Mouse (Mus musculus): ENCODE data around the gene Aldh1a7.
"Not testable (repeated sequence)": the region's sequence is repeated elsewhere in the genome, so short reads cannot be mapped to it uniquely, and the experiment has no call there.

Aldh1a7 gene

DNA sequence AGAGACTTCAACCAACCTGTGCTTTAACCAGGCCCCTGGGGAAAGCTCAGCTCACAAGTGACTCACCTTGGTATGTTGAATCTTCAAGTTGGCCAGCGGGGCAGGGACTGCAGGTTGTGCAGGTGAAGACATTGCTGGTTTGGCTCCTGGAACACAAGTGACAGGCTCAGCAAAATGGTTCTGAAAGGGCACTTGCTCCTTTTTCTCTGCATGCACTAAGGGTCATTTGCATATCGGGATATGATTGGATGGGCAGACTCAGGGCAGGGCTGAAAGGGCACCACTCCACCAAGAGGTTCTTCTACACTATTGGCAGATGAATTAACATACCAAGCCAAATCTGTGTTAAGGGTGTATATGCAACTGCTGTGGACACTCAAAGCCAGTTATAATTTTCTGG lies at the start of gene Aldh1a7:
Gene Aldh1a7 (minus strand): TSS at position 182 of the 400 bp plus-strand sequence.
- no peak for DNase-seq (ENCODE audit: low spot score in 2 of 2)

DNA sequence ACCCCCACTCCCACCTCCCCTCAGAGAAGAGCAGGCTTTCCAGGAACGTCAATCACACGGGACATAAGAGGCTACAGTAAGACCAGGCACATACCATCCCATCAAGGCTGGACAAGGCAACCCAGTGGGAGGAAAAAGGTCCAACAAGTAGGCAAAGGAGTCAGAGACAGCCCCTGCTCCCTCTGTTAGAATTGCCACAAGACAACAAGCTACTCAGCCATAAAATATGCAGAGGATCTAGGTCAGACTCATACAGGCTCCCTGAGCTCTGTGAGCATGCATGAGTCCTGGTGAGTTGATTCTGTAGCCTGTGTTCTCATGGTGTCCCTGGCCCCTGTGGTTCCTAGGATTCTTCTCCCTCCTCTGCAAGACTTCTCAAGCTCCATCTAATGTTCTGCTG lies 48.3 kb upstream of the Aldh1a7 start:
- DNase-seq (ENCODE audit: low spot score in 2 of 2): no peak

DNA sequence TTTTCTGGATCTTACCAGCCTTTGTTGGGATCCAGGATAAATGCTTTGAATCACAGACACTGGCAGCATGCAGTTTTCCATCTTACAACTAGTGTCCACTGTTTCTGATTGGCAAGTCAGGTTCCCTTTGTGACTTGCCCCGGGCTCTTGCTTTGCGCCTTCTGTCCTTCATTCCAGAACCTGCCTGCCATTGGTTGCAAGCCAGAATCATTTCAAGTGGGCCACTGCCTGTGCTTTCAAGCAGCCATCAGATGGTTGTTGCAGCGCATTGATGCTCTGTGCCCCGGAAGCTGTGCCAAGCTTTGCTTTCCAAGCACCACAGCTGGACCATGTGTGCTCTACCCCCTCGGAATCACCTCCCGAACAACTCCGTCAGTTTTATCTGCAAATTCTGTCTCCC lies 46.6 kb upstream of the Aldh1a7 start:
- no peak for DNase-seq (ENCODE audit: low spot score in 2 of 2)

DNA sequence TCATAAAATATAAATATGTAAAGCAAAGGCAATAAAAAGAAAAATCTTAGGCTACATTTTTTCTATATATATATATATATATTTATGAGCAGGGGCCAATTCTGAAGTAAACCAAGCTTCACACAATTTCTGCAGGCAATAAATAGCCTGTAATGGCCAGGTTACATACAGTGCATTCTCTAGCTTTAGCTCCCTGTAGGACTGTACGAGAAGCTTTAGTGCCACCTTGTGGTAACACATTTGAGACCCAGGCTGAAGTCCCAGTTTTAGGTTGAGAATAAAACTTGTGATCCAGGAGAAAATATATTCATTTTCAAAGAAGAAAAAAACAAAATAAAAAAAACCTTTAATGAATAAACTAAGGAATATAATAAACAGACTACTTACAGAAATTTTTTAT lies 36.9 kb upstream of the Aldh1a7 start:
- no peak for DNase-seq (ENCODE audit: low spot score in 2 of 2)

DNA sequence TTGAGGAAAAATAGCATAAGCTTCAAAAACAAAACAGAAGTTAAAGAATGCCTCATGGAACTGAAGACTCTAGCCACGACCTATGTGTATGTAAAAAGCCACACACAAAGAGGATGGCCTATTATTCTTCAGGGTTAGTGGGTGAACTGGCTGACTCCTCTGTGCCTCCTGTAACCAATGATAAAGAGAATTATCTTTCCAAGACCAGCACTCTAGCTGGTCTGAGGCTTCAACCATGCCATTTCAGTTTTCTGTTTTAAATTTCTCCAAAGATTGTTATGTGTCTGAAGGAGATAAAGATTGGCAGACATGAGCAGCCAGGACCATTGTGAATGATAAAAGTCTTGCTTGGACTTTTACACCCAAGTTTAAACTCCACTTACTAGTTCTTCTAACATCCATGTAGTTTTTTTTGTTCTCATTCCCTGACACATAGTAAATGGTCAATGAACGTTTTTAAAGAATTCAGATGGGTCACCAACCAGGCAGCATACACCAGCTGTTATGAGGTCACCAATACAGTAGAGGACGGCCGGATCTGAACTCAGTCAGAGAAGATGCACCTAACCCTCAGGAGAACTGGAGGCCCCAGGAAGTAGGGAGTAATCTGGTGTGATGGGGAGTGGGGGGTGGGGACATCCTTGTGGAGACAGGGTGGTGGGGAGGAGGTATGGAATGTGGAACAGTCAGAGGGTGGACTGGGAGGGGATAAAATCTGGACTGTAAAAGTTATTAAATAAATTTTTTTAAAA lies 34.5 kb upstream of the Aldh1a7 start:
- DNase-seq (ENCODE audit: low spot score in 2 of 2): no peak

DNA sequence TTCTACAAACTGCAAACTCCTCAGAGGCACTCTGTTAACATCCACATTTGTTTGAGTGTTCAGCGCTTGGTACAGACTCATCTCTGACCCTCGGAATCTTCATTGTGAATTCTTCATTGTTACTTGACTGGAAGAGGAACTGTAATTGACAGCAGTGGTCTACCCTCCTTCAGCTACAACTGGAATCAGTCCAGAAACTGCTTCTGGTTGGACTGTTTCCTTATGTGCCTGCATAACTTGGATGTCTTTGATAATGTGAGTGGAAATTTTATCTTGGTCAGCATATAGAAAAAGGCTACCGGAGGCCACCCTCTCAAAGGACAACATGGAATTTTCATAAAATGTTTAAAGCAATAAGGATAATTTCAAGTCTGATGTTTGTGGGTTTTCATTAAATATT lies 33.8 kb upstream of the Aldh1a7 start:
- no peak for DNase-seq (ENCODE audit: low spot score in 2 of 2)

DNA sequence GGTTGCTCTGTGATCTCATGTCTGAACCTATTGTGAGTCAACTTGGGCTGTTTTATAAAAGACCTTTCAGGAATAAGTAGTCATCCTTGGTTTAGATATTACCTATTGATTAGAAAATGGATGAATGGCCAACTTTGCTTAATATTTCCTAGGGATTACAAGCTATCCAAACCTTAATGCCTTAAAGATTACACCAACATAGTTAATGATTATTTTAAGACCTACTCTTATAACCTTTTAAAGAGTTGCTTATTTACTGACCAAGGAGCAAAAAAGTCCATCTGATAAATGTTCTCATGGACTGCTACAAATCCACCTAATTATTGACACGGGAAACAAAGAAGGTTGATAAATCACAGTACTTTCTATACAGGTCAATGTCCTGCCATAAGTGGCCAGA lies 17.3 kb upstream of the Aldh1a7 start:
- no peak for DNase-seq (ENCODE audit: low spot score in 2 of 2)

DNA sequence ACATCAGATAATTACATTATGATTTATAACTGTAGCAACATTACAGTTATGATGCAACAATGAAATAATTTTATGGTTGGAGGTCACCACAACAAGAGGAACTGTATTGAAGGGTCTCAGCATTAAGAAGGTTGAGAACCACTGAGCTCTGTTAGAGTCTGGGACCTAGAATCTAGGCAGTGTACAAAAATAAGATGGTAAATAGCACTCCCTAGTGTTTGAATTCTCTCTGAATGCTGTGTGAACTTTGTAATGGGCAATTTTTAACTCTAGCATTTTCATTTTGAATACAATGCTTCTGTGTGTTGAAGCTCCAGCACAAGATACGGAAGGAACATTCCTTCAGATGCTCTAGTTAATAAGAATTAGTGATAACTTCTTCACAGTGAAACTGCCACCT lies 916 bp upstream of the Aldh1a7 start:
- DNase-seq (ENCODE audit: low spot score in 2 of 2): no peak

DNA sequence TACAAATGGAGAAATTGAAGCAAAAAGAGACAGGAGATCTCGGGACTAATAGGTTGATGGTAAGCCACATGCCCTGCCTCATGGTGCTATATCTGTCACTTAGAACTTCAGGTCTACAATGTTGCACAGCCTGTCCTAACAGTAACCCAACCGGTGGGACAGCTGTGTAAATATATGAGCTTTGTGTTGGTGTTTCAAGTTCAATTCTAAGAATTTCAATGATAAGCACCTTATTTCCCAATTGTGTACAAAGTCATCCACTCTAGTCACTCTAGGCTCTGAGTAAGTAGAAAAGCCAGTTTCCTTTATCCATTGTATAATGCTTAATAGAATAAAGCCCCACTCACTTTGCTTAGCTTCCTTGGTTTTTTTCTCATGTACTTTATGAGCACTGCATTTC lies 4.4 kb downstream of the Aldh1a7 start:
- no peak for DNase-seq (ENCODE audit: low spot score in 2 of 2)

DNA sequence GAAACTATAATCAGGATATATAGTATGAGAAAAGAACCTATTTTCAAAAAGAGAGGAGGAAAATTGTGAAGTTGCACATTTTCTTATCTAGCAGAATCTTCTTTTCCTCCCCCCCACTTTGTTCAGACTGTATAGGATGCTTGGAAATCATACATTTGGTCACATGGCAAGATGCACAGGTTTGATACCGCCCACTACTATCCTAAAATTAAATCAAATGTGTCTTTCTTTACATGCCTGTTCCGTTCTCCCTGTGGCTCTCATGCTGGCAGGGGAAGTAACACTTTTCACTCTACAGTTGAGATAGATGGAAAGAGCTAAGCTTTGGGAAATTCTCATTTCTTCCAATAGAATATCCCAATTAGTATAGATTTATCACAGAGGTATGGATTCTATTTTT lies 7.1 kb downstream of the Aldh1a7 start:
- DNase-seq (ENCODE audit: low spot score in 2 of 2): no peak

DNA sequence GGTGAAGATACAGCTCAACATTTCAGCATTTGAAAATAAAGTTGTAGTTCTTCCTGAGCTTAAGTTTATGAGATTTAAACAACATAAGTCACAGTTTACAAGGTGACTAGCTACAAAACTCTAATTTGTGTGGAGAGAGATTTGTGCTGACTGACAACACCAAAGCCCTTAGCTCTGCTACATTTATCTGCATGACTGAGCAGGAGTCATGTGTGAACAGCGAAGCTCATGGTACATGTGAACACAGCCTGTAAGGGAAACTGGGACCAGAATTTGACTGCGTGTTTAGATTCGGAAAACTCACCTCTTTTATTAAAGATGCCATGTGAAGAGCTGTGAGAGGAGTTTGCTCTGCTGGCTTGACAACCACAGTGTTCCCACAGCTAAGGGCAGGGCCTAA lies 11.7 kb downstream of the Aldh1a7 start:
- DNase-seq (ENCODE audit: low spot score in 2 of 2): no peak

DNA sequence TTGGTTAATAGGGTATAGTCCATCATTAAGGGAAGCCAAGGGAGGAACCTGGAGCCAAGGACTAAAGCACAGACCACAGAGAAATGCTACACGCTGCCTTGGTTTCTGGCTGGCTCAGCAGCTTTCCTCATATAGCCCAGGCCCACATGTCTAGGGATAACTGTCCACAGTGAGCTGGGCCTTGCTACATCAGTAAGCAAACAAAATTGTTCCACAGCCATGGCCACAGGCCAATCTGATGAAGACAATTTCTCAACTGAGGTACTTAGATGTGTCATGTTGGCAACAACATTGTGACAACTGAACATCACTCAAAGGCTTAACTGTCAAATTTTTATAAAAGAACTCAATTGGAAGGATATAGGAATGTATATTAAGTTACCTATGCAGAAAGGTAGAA lies 12.3 kb downstream of the Aldh1a7 start:
- no peak for DNase-seq (ENCODE audit: low spot score in 2 of 2)

DNA sequence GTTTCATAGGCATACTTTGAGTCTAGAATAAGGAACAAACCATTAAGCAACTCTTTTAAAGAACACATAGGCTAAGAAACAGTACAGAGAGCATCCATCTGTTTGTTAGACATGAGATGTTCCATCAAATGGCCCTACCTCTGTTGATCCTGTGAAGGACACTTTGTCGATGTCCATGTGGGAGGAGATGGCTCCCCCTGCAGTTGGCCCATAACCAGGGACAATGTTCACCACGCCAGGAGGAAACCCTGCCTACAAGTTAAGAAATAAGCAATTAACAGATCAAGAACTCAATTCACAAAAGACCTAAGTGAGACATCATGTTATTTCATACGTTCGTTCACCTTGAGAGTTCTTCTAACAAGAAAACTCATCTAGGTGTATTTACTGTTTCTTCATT lies 12.8 kb downstream of the Aldh1a7 start:
- DNase-seq (ENCODE audit: low spot score in 2 of 2): no peak

DNA sequence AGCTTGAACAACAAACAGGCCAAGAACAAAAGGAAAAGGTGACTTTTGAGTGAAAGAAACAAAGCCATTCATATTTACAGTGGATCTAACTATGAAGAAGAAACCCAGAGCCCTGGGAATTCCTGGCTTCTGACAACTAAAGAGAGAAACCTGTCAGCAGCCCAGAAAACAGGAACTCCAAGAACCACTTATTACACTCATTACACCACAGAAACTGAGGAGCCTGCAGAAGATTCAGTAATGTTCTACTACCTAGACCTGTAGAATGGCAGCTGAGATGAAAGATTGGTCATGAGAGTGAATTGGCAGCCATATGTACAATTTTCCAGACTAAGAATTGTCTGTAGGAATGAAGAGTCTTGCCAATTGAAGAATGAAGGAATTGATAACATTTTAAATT lies 20.2 kb downstream of the Aldh1a7 start:
- no peak for DNase-seq (ENCODE audit: low spot score in 2 of 2)

DNA sequence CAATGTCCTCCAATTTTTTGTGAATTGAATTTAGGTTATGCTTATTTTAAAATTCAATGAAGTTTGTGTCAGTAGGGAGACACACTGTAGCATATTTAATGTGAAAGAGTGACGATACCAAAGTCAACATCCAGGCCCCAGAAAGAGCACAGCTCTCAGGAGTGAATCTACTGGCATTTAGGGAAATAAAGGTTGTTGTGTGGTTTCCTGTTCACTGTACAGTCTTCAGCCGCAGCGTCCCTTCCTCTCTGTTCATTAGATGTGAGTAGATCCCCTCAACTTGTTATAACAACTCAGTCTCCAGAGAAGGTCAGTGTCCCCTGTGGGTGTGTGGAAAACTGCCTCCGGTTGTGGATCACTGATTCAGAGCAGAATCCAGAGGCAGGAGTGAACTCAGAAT lies 20.6 kb downstream of the Aldh1a7 start:
- DNase-seq (ENCODE audit: low spot score in 2 of 2): no peak

DNA sequence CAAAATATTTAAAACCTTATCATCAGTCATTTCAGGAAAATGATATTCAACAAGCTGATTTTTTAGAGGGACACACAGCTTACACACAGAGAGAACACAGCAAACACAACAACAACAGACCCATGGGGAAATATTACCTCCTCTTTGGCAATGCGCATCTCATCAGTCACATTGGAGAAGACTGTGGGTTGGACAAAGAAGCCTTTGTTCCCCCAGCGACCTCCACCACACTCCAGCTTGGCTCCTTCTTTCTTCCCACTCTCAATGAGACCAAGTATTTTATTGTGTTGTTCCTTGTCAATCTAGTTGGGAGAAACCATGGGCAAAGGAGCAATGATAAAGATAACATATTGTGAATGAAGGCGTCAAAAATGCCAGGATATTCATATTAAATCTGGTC lies 25.3 kb downstream of the Aldh1a7 start:
- DNase-seq (ENCODE audit: low spot score in 2 of 2): no peak

DNA sequence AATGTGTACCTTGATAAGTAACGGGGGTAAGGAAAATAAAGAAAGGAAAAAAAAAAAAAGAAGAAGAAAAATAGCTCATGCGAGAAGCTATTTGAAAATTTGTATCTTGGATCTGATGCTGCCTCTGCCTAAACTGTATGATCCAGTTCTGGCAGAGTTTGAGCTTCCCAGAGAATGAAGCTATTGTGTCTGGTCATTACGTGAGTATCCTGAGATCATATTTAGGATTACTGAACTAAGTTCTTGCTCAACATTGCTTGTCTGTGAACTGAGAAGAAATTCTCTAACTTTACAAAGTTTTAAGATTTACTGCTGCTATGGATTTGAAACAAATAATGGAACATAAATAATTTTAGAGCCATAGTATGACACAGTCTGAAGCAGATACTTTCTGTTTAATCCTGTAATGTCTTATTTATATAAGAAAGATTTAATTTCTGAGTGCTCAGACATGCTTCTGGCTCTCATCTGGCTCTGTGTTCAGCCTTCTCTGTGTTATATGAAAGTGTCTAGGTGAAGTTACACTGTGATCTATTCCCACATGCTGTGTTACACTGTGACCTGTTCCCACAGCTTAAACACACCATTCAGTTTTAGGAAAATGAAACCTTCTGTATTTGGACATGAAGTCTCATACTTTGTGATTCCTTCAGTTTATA lies 49.5 kb downstream of the Aldh1a7 start:
- DNase-seq (ENCODE audit: low spot score in 2 of 2): no peak

DNA sequence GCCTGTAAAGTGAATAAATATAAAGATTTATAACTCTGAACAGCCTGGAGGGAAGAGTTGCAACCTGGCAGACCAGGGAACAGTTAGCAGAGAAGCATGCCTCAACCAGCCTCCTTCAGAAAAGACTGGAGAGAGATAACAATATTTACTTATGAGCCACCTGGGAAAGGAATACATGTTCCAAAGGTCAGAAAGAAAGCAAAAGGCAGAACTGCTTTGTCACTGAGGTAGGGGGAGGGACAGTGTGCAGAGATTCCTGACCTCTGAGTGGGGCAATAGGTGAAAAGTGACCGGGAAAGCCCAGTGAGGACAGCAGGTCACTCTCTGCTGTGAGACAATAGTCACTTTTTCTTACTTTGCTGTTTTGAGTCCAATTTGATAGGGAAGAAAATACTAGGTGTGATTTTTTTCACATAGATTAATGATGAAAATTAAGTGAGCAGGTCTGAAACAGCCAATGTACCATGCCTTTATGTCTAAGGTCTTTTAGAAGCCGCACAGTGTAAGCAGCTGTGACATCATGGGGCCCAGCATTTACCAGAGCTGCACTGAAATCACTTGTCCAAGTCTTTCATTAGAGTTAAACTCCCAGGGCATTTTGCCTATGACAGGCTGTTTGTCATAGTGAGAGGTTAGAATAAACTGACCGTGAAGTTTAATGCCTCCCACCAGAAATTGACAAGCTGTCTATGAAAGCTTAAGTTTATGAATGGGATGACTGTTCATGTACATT lies 73.1 kb downstream of the Aldh1a7 start:
- DNase-seq (ENCODE audit: low spot score in 2 of 2): no peak

DNA sequence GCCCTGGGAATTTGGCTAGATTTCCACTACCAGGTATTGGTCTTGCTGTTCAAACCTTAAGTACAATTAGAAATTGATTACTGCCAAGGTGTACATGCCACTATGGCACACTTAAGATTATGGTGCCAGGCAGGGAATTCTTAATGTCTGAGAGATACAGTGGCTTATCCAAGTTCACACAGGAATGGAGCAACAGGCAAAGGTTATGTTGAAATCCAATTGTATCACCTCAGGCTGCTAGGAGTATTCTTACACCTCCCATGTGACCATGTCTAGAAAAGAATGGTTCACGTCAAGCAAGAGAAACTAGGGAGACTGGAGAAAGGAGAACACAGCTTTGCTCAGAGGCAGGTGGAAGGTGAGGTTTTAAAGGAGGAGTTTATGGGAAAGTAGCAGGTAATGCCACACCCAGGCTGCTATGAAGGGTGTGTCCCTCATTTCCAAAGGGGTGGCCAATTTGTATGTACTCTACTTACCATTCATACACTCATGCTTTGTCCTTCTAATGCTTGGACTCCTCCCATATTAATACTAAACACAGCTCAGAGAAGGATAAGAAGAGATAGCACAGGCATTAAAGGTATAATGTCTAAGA lies 74.2 kb downstream of the Aldh1a7 start:
- DNase-seq (ENCODE audit: low spot score in 2 of 2): no peak

DNA sequence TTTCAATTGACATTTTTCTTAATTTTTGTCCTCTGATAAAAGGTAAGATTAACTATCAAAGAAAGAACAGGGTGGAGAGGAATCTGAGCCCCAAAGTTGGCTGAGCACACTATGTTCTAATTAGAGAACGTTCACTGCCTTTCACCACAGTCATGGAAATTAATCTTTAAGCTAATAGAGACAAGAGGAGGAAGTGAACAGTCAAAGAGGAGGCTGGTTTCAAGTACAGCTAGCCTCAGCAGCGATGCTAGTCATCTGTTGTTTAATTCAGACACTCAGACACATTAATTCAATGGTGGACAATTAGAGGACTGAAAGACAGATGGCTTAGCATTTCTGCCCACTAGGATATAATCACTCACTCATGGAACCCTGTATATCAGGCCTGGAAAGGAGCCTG lies 77.4 kb downstream of the Aldh1a7 start:
- DNase-seq (ENCODE audit: low spot score in 2 of 2): no peak

DNA sequence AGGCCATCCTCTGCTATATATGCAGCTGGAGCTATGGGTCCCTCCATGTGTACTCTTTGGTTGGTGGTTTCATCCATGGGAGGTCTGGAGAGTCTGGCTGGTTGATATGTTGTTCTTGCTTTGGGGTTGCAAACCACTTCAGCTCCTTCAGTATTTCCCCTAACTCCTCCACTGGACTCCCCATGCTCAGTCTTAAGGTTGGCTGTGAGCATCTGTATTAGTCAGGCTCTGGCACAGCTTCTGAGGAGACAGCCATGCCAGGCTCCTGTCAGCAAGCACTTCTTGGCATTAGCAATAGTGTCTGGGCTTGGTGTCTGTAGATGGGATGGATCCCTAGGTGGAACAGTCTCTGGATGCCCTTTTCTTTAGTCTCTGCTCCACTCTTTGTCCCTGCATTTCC lies 79.9 kb downstream of the Aldh1a7 start:
- not testable (repeated sequence) for DNase-seq (ENCODE audit: low spot score in 2 of 2)

DNA sequence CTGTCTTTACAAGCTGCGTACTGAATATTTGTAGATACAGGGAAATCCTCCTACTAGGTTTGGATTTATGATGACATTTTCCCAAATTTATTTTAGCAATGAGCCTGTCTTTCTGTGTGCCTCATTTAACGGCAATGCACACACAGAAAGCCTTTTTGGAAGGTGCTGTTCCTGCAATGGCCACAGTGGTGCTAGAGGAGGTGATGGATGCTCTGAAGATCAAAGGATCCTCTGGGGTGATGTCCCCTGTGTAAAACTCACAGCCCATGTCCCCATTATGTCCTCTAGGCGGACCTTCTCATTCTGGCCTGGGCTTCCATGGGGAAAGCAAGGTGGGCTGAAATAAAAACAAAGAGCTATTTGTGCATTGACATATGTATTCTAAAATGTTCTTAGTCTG lies 83.0 kb downstream of the Aldh1a7 start:
- DNase-seq (ENCODE audit: low spot score in 2 of 2): no peak

Measured in spleen, postnatal 10 days (tissue).